Mouse (Mus musculus): ENCODE measurements around the gene Arpc2. TPM values are rescaled to one million over a fixed set of nuclear protein-coding genes. Genes with fewer than 3 reads are reported as not detected.

The Arpc2 gene
- total RNA-seq, 2 experiments from 2014 or later, result 62.7 to 70.6 TPM

- no peak for DNase-seq
Observed at GRCm38 (mm10) chr1:74239162-74239561, 3.3 kb downstream of the Arpc2 start.

- no peak for DNase-seq
Observed at GRCm38 (mm10) chr1:74239618-74240017, 3.7 kb downstream of the Arpc2 start.

- no peak for DNase-seq
Observed at GRCm38 (mm10) chr1:74240311-74240710, 4.4 kb downstream of the Arpc2 start.

GRCm38 (mm10) chr1:74240832-74241231 lies 4.9 kb downstream of the Arpc2 start:
- no peak for DNase-seq

- DNase-seq, result no peak
Observed at GRCm38 (mm10) chr1:74245525-74245924, 9.6 kb downstream of the Arpc2 start.

- peak; percentile 26 for DNase-seq
Observed at GRCm38 (mm10) chr1:74248799-74249198, 12.9 kb downstream of the Arpc2 start.

GRCm38 (mm10) chr1:74249331-74249980 lies 13.6 kb downstream of the Arpc2 start:
- DNase-seq, result no peak

- DNase-seq, result no peak
Observed at GRCm38 (mm10) chr1:74250096-74250495, 14.2 kb downstream of the Arpc2 start.

- DNase-seq, result no peak
Observed at GRCm38 (mm10) chr1:74255704-74256345, 19.9 kb downstream of the Arpc2 start.

GRCm38 (mm10) chr1:74256782-74257181 lies 20.9 kb downstream of the Arpc2 start:
- DNase-seq, result no peak

GRCm38 (mm10) chr1:74262510-74262909 lies 26.6 kb downstream of the Arpc2 start:
- no peak for DNase-seq

- no peak for DNase-seq
Observed at GRCm38 (mm10) chr1:74268750-74269149, 32.9 kb downstream of the Arpc2 start.

GRCm38 (mm10) chr1:74271659-74272058 lies 35.8 kb downstream of the Arpc2 start:
- no peak for DNase-seq

- no peak for DNase-seq
Observed at GRCm38 (mm10) chr1:74275015-74275414, 39.1 kb downstream of the Arpc2 start.

GRCm38 (mm10) chr1:74277041-74277440 lies 41.2 kb downstream of the Arpc2 start:
- no peak for DNase-seq

GRCm38 (mm10) chr1:74277883-74278537 lies 42.1 kb downstream of the Arpc2 start:
- DNase-seq, result no peak

- DNase-seq, result no peak
Observed at GRCm38 (mm10) chr1:74278538-74278937, 42.7 kb downstream of the Arpc2 start, which contains the start of gene Gpbar1. Gene Gpbar1, plus strand, starts transcription at chr1:74278550.

GRCm38 (mm10) chr1:74278988-74279387 lies 43.1 kb downstream of the Arpc2 start:
- DNase-seq, result no peak

GRCm38 (mm10) chr1:74280591-74281325 lies 44.9 kb downstream of the Arpc2 start:
- no peak for DNase-seq

GRCm38 (mm10) chr1:74281372-74281771 lies 45.5 kb downstream of the Arpc2 start:
- DNase-seq, result no peak

- DNase-seq, result no peak
Observed at GRCm38 (mm10) chr1:74281886-74282285, 46.0 kb downstream of the Arpc2 start.

GRCm38 (mm10) chr1:74282896-74283625 lies 47.2 kb downstream of the Arpc2 start:
- no peak for DNase-seq
